Mouse (Mus musculus) gastrocnemius, postnatal 10 days (tissue): ENCODE measurements around the gene Atp2c1. TPM values are rescaled to one million over a fixed set of nuclear protein-coding genes. Genes with fewer than 3 reads are reported as not detected.

Experiments
- DNase-seq: peaks from one replicate; pipeline ENCODE4 v3.0.0; 2021; ENCODE audit warnings: mixed read lengths
- total RNA-seq, 2 experiments: library from RNA; stranded (reverse); gene quantifications; 2 replicates each; pipeline ENCODE4 v1.2.3; 2021

Gene Atp2c1
- total RNA-seq, 2 experiments from 2014 or later = 35.7 to 47.4 TPM

- no peak for DNase-seq
Measured at GRCm38 (mm10) chr9:105363520-105364231, 163.4 kb downstream of the Atp2c1 start.

GRCm38 (mm10) chr9:105362181-105362580 is 164.9 kb downstream of the Atp2c1 start:
- no peak for DNase-seq

Other genes with a start within 250 kb of the Atp2c1 start
- gene Aste1, start 131.9 kb downstream of the Atp2c1 start, total RNA-seq = 1 to 10 TPM; 3.6 to 6.6 TPM
- gene Nek11, start 131.8 kb downstream of the Atp2c1 start, total RNA-seq = under 1 TPM in 1 of 2 experiments, not detected in 1; 0.14 TPM
- 10 to 100 TPM; 12.3 to 14.6 TPM for gene Pik3r4, start 115.7 kb upstream of the Atp2c1 start, total RNA-seq